Mouse (Mus musculus) right cerebral cortex, postnatal 10 days (tissue): ENCODE results near the gene Tmem184a.

Experiments
- DNase-seq, 2 experiments: peaks; one replicate each; pipeline ENCODE4 v3.0.0; 2021; ENCODE audit warnings: low spot score in 2 of 2

Tmem184a gene

GRCm38 (mm10) chr5:139813126-139813490 is 6.6 kb downstream of the Tmem184a start:
- DNase-seq, result no peak

- DNase-seq, result no peak
Observed at GRCm38 (mm10) chr5:139812398-139813125, 7.2 kb downstream of the Tmem184a start.

- no peak for DNase-seq
Observed at GRCm38 (mm10) chr5:139811677-139812397, 7.9 kb downstream of the Tmem184a start.

GRCm38 (mm10) chr5:139809397-139809796 is 10.3 kb downstream of the Tmem184a start:
- no peak for DNase-seq

GRCm38 (mm10) chr5:139805924-139806323 is 13.8 kb downstream of the Tmem184a start:
- no peak for DNase-seq

- DNase-seq, result no peak
Observed at GRCm38 (mm10) chr5:139804573-139805111, 15.1 kb downstream of the Tmem184a start.

GRCm38 (mm10) chr5:139804107-139804551 is 15.6 kb downstream of the Tmem184a start:
- no peak for DNase-seq

GRCm38 (mm10) chr5:139803601-139804102 is 16.1 kb downstream of the Tmem184a start:
- peak in 1 of 2 experiments; percentile 68 for DNase-seq

- no peak for DNase-seq
Observed at GRCm38 (mm10) chr5:139803165-139803564, 16.6 kb downstream of the Tmem184a start.

- no peak for DNase-seq
Observed at GRCm38 (mm10) chr5:139801880-139802279, 17.8 kb downstream of the Tmem184a start.

- DNase-seq, result no peak
Observed at GRCm38 (mm10) chr5:139801231-139801630, 18.5 kb downstream of the Tmem184a start.

- no peak for DNase-seq
Observed at GRCm38 (mm10) chr5:139799801-139800590, 19.7 kb downstream of the Tmem184a start.

- no peak for DNase-seq
Observed at GRCm38 (mm10) chr5:139799041-139799440, 20.7 kb downstream of the Tmem184a start.

- DNase-seq, result no peak
Observed at GRCm38 (mm10) chr5:139798168-139798900, 21.4 kb downstream of the Tmem184a start.

GRCm38 (mm10) chr5:139797473-139798167 is 22.1 kb downstream of the Tmem184a start:
- DNase-seq, result peak; percentile 92 to 94

GRCm38 (mm10) chr5:139796900-139797299 is 22.8 kb downstream of the Tmem184a start:
- peak in 1 of 2 experiments; percentile 66 for DNase-seq

GRCm38 (mm10) chr5:139796001-139796620 is 23.6 kb downstream of the Tmem184a start:
- DNase-seq, result no peak

- DNase-seq, result no peak
Observed at GRCm38 (mm10) chr5:139794938-139795337, 24.8 kb downstream of the Tmem184a start.

GRCm38 (mm10) chr5:139794137-139794536 is 25.6 kb downstream of the Tmem184a start:
- no peak for DNase-seq
